Mouse (Mus musculus) intestine, postnatal 0 days (tissue): ENCODE results near the gene Sh2d3c. TPM values are rescaled to one million over a fixed set of nuclear protein-coding genes. Genes with fewer than 3 reads are reported as not detected.

Experiments used
- ATAC-seq: fragments of 200-750 bp; cut with Nextera tagmentation; 2 replicates; pipeline ENCODE4 v1.8.0; 2017; ENCODE audit warnings: mild to moderate bottlenecking, moderate TSS enrichment, moderate library complexity
- H3K27ac ChIP-seq: fragments of 300-500 bp; sonication (generic); 2 replicates; pipeline ENCODE4 v1.5.1; 2014; ENCODE audit warnings: mild to moderate bottlenecking, low read depth, low read length, moderate library complexity
- H3K27me3 ChIP-seq: fragments of 300-500 bp; sonication (generic); replicated peaks from 2 replicates; pipeline ENCODE4 v1.6.1; 2014; ENCODE audit warnings: low read length, mixed read lengths; ENCODE audit not compliant: control insufficient read depth, insufficient read depth
- H3K36me3 ChIP-seq: fragments of 300-500 bp; sonication (generic); 2 replicates; pipeline ENCODE4 v1.6.1; 2014; ENCODE audit warnings: mild to moderate bottlenecking, moderate library complexity; ENCODE audit not compliant: control insufficient read depth, insufficient read depth
- H3K4me1 ChIP-seq: fragments of 300-500 bp; sonication (generic); replicated peaks from 2 replicates; pipeline ENCODE4 v1.6.1; 2014; ENCODE audit warnings: antibody characterized with exemption, low read length, mixed read lengths; ENCODE audit not compliant: control insufficient read depth, insufficient read depth
- H3K4me2 ChIP-seq: fragments of 300-500 bp; sonication (generic); replicated peaks from 2 replicates; pipeline ENCODE4 v1.6.1; 2014; ENCODE audit warnings: low read depth, mild to moderate bottlenecking, moderate library complexity
- H3K4me3 ChIP-seq: fragments of 300-500 bp; sonication (generic); 2 replicates; pipeline ENCODE4 v1.5.1; 2014; ENCODE audit warnings: low read depth, low read length
- H3K9ac ChIP-seq: fragments of 300-500 bp; sonication (generic); 2 replicates; pipeline ENCODE4 v1.6.1; 2014; ENCODE audit warnings: mild to moderate bottlenecking, low read depth, low read length
- H3K9me3 ChIP-seq: fragments of 300-500 bp; sonication (generic); 2 replicates; pipeline ENCODE4 v1.6.1; 2016; ENCODE audit warnings: mixed run types; ENCODE audit not compliant: control insufficient read depth
- CTCF ChIP-seq: sonication (generic); IDR thresholded peaks from 2 replicates; pipeline ENCODE4 v1.5.1; 2016; ENCODE audit warnings: low read depth, mild to moderate bottlenecking, control low read depth, antibody characterized with exemption, moderate library complexity
- WGBS: fragments of 180-500 bp; shearing (Covaris S2); extraction: QIAGEN DNeasy Blood & Tissue Kit; methylation state at CpG from one replicate; pipeline ENCODE4 v1.1.7; 2014; 5-methylcytosine and 5-hydroxymethylcytosine counted together
- polyA plus RNA-seq: library from polyadenylated mRNA; unstranded; fragments of >200 nt; fragmentation: Nextera tagmentation; extraction: Ambion mirVana; gene quantifications from 2 replicates; pipeline ENCODE4 v1.2.1, GENCODE M21; 2015

Gene Sh2d3c
- polyA plus RNA-seq, 1 experiment from 2014 or later = 11.2 TPM

DNA sequence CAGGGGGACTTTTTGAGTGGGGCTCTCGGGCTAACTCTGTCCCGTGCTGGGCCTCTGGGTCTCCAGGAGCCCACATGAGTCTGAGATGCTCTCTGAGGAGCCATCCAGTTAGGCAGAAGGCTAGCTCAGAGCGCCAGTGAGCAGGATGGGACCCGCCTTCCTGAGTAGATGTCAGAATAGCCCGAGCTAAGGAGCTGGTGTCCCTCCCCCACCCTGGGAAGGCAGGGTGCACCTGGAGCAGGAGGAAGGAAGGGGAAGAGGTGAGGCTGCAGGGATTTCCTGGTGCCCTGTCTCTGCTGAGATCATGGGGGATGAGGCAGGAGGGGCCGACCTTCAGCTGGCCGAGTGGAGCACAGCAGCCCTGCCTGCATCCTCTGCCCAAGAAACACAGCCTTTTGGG lies 7.6 kb downstream of the Sh2d3c start:
- Histone ChIP-seq H3K36me3 (no peaks in the 10 kb centered on the region), H3K9ac (no peak overlapping the region), H3K4me1 (no peaks in the 10 kb centered on the region), H3K4me3 (peak overlapping the region; percentile 31; the same call in 1 of the 2 replicates), H3K27ac (no peak overlapping the region), H3K9me3 (no peaks in the 10 kb centered on the region), H3K27me3 (no peaks in the 10 kb centered on the region), H3K4me2 (peak overlapping the region; percentile 61)
- no peak for TF ChIP-seq CTCF
- WGBS = 40% methylated on average over 7 of the region's 7 CpGs
- ATAC-seq = no peak

DNA sequence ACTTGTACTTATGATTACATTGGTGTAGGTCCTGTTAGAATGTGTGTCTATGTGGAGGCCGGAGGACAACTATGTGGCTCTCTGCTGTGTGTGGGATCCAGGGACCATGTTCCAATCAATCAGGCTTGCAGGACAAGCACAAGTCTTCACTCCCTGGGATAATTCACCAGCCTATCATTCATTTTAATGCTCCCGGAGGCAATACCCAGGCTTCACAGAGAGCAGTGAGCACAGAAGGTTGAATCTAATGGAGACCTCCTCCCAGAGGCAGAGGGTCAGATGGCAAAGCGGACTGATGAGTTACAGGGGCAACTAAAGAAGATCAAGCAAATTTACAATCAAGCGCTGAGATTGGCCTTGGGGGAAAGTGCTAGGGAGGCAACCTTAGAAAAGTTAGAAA lies 8.7 kb downstream of the Sh2d3c start:
- no peaks in the 10 kb centered on the region for H3K36me3 ChIP-seq
- WGBS = 70% methylated on average over 4 of the region's 4 CpGs
- no peaks in the 10 kb centered on the region for H3K27me3 ChIP-seq
- no peak overlapping the region for H3K27ac ChIP-seq
- no peaks in the 10 kb centered on the region for H3K9me3 ChIP-seq
- H3K9ac ChIP-seq = no peak overlapping the region
- no peaks in the 10 kb centered on the region for H3K4me1 ChIP-seq
- no peak overlapping the region for H3K4me3 ChIP-seq
- no peak for ATAC-seq
- peak overlapping the region; percentile 61; the same call in 1 of the 2 replicates for H3K4me2 ChIP-seq
- no peak for TF ChIP-seq CTCF

DNA sequence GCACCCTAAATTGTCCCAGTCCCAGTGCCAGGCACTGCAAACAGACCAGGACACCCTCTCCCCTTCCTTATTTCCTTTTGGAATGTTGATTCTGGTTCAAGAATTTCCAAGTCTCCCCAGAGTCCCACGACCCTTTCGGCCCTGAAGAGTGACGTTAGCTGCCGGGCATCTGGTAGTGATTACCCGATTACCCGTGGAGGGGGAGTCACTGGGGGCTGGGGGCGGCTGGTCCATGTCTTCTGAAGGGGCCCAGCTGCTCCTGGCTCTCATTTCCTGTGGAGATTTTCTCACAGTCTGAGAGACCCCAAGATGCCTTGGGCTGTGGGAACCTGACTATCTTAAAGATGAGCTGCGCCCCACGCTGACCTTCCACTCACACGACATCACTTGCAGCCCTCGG lies 10.0 kb downstream of the Sh2d3c start:
- Histone ChIP-seq H3K27ac (0 out of 2 replicates have a peak overlapping the region, but pooled peaks have one; percentile 28), H3K4me2 (no peak overlapping the region), H3K9me3 (no peaks in the 10 kb centered on the region), H3K27me3 (no peaks in the 10 kb centered on the region), H3K4me3 (no peak overlapping the region), H3K9ac (no peak overlapping the region; the same call in 1 of the 2 replicates), H3K36me3 (no peaks in the 10 kb centered on the region), H3K4me1 (no peaks in the 10 kb centered on the region)
- no peak for TF ChIP-seq CTCF
- ATAC-seq = no peak
- whole genome bisulfite sequencing = 49% methylated on average over 11 of the region's 11 CpGs

DNA sequence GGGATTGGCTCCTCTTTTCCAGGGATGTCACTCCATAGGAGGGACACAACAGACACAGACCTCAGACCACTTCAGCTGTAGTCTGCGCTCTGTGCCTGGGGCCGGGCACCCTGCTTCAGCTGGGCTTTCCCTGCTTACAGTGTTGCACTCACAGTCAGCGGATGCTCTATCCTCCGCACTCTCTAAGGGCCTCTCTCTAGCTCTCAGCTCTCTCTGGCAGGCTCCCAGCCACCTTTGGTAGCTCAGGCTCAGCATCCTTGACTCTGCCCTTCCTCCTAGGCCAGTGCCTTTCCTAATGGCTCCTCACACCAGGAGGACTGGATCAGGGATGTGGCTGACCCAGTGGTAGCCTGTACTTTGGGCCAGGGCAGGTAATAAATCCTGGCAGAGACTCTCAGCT lies 11.1 kb downstream of the Sh2d3c start:
- Histone ChIP-seq H3K27ac (no peak overlapping the region), H3K4me3 (no peak overlapping the region), H3K4me2 (no peak overlapping the region), H3K27me3 (no peaks in the 10 kb centered on the region), H3K4me1 (no peaks in the 10 kb centered on the region), H3K9me3 (no peaks in the 10 kb centered on the region), H3K9ac (no peak overlapping the region), H3K36me3 (no peaks in the 10 kb centered on the region)
- no peak for TF ChIP-seq CTCF
- WGBS = 50% methylated on average over 4 of the region's 4 CpGs
- no peak for ATAC-seq

DNA sequence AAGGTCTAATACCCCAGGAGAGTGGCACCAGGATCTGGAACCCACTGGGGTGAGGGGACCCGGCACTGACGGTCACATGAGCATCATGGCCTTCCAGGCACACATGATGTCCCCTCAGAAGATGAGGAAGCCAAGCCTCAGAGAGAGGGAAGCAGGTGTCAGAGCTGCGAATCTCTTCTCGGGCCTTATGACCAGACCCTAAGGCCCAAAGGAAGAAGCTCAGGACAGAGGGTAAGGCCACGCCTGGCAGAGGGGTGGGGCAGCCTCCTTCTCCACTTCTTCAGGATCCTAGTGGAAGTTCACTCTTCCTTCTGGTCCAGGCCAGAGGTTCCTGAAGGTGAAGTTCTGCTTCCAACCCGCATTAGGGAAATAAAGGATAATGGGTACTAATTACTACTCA lies 11.8 kb downstream of the Sh2d3c start:
- ATAC-seq = no peak
- Histone ChIP-seq H3K27me3 (no peaks in the 10 kb centered on the region), H3K4me2 (no peak overlapping the region), H3K9me3 (no peaks in the 10 kb centered on the region), H3K9ac (no peak overlapping the region), H3K4me1 (no peaks in the 10 kb centered on the region), H3K27ac (no peak overlapping the region), H3K36me3 (no peaks in the 10 kb centered on the region), H3K4me3 (no peak overlapping the region)
- WGBS = 71% methylated on average over 6 of the region's 6 CpGs
- TF ChIP-seq CTCF = no peak

DNA sequence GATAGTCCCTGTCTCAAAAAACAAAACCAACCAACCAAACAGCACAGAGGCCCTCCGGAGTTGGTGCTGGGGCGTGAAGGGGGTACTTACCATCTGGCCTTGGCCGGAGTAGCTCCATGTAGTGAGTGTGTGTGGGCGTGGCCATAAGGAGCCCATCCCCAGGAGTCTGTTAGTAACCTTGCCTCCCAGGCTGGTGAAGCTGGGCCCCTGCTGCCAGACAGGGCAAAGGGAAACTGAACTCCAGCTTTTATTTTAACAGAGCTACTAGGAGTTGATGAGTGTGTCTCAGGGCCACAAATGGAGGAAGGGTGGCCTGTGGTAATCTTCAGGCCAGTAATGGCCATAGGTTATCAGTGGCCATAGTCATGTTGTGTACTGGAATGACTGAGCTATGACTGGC lies 13.6 kb downstream of the Sh2d3c start:
- no peak overlapping the region for H3K9ac ChIP-seq
- TF ChIP-seq CTCF = no peak
- H3K4me2 ChIP-seq = no peak overlapping the region
- WGBS = 41% methylated on average over 4 of the region's 4 CpGs
- ATAC-seq = no peak
- H3K4me3 ChIP-seq = no peak overlapping the region
- H3K9me3 ChIP-seq = no peaks in the 10 kb centered on the region
- H3K27ac ChIP-seq = no peak overlapping the region
- H3K27me3 ChIP-seq = 0 out of 2 replicates have a peak, but pooled peaks cover under 1% of the 10 kb centered on the region
- no peaks in the 10 kb centered on the region for H3K36me3 ChIP-seq
- H3K4me1 ChIP-seq = no peaks in the 10 kb centered on the region

DNA sequence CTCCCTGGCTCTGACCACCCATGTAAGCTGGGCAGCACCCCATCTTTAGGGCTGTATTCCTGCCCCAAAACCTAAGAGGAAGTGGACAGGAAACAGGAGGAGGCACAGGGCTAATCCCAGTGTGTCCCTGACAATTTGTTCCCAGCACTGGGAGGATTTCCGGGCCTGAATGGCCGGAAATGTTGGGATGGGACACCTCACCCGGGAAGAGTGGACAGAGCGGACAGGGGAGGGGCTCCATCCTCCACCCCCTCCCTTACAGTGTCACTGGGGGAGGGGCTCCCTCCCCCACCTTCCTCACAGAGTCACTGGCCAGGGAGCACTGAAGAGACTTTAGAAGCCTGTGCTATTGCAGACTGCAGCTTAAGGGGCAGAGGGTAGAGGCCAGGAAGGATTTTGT lies 14.1 kb downstream of the Sh2d3c start:
- Histone ChIP-seq H3K27me3 (peaks cover 5% of the 10 kb centered on the region; the same call in 1 of the 2 replicates), H3K9ac (no peak overlapping the region), H3K36me3 (no peaks in the 10 kb centered on the region), H3K4me1 (no peaks in the 10 kb centered on the region), H3K4me2 (no peak overlapping the region), H3K4me3 (no peak overlapping the region), H3K27ac (no peak overlapping the region), H3K9me3 (no peaks in the 10 kb centered on the region)
- no peak for TF ChIP-seq CTCF
- ATAC-seq = no peak
- WGBS = 65% methylated on average over 4 of the region's 4 CpGs
